Mouse (Mus musculus) brown adipose tissue, adult 24 weeks (tissue): Measurements from ENCODE around the gene Clmp. TPM values are rescaled to one million over a fixed set of nuclear protein-coding genes. Genes with fewer than 3 reads are reported as not detected.
"Not testable (repeated sequence)": the region's sequence is repeated elsewhere in the genome, so short reads cannot be mapped to it uniquely, and the experiment has no call there.

Source experiments
- H3K27ac ChIP-seq: fragments of 200-500 bp; replicated peaks from 2 replicates; pipeline ENCODE4 v1.5.1; 2012; ENCODE audit warnings: low read depth, mild to moderate bottlenecking, low read length
- H3K4me1 ChIP-seq: fragments of 200-500 bp; 2 replicates; pipeline ENCODE4 v1.6.1; 2012; ENCODE audit warnings: low read length, mixed read lengths; ENCODE audit not compliant: control insufficient read depth, insufficient read depth, insufficient read length
- H3K4me3 ChIP-seq: fragments of 200-500 bp; 2 replicates; pipeline ENCODE4 v1.5.1; 2012; ENCODE audit warnings: low read depth, mild to moderate bottlenecking, low read length, moderate library complexity; ENCODE audit not compliant: insufficient read depth
- polyA plus RNA-seq: library from polyadenylated mRNA; stranded (reverse); fragments of >200 nt; gene quantifications from 2 replicates; pipeline ENCODE4 v1.2.4, GENCODE M21; 2012; ENCODE audit not compliant: missing spikeins, insufficient read depth, insufficient read length

Gene Clmp
- polyA plus RNA-seq, 1 experiment: 7.2 TPM

GRCm38 (mm10) chr9:40804576-40804975, 118.8 kb downstream of the Clmp start:
- not testable (repeated sequence) for H3K4me1 ChIP-seq, H3K4me3 ChIP-seq, H3K27ac ChIP-seq

DNA sequence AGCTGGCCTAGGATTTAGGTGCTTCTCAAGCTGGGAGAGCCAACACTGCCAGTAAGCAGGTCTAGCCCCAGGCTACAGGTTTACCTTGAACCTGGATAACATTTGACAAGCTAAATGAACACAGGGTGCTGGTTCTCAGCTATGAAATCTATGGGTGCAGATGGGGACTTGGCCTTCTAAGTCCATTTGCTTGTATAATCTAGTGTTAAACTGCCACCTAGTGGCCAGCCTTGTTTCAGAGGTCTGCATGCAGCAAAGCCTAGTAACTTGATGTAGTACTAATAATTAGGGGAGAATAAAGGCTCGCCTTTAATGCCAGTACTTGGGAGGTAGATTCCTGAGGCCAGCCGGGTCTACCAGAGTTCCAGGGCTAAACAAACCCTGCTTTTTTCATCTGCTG, 119.5 kb downstream of the Clmp start:
- H3K4me1 ChIP-seq: peaks cover 5% of the 10 kb centered on the region; the same call in 1 of the 2 replicates
- H3K4me3 ChIP-seq: no peak overlapping the region
- H3K27ac ChIP-seq: no peak overlapping the region

DNA sequence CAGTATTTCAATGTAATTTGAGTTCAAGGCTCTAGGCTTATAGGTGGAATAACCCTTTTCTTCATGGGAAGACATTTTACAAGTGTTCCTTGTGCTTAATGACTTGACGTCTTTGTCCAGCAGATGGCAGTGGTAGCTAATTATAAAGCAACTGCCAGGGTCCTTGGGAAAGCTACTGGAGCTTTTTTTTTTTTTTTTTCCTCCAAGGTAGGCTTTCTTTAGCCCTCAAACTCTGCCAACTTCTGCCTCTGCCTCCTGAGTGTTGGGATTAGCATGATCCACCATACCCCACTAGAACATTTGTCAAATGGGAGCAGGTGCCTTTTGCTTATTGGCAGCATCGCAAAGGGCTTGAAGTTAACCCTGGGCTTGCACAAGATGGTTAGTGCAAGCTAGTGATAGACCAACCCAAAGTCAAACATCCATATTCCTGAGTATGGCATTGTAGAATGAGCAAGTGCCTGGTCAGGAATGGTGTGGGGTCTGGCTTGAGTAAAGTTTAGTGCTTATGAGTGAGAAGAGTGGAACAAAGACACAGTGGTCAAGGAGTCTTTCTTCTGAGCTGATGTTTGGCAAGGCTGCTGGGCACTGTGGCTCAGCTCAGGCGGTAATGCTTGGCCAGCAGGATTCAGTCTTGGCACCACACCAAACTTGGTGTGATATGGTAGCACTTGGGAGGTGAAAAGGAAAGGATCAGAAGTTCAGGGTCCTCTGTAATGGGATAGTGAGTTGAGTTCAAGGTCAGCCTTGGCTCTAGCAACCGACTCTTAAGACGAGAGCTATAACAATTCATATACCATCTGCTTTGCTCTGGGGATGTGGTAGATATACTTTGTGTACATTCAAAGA, 120.9 kb downstream of the Clmp start:
- Histone ChIP-seq H3K4me3 (no peak overlapping the region), H3K4me1 (peaks cover 5% of the 10 kb centered on the region; the same call in 1 of the 2 replicates), H3K27ac (no peak overlapping the region)

DNA sequence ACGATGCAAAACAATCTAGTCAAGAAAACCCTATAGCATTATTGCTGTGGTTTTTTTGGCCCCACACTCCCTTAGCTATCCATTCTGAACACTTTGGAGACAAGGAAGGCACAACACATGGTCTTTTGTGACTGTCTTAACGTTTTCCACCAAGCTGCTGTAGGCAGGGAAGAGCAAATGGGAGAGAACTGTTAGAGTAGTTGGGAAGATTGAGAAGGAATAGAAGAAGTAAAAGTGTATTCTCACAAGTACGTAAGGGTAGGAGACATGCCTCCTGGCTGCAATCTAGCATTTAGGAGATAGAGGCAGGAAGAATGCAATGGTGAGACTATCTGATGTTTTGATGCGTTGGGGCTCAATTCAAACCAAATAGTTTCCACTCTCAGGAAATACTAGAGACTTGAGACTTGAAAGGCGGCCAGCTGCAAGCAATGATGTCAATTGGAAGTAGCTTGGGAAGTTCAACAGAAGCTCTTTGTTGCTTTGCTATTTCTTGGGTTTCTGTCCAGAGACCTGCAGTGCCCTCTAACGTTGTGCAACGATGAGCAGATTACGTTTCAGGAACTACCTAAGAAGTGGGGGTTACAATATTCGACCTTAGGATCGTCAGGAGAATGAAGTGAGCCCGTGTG, 121.6 kb downstream of the Clmp start:
- Histone ChIP-seq H3K4me1 (peaks cover 5% of the 10 kb centered on the region; the same call in 1 of the 2 replicates), H3K4me3 (no peak overlapping the region), H3K27ac (no peak overlapping the region)

DNA sequence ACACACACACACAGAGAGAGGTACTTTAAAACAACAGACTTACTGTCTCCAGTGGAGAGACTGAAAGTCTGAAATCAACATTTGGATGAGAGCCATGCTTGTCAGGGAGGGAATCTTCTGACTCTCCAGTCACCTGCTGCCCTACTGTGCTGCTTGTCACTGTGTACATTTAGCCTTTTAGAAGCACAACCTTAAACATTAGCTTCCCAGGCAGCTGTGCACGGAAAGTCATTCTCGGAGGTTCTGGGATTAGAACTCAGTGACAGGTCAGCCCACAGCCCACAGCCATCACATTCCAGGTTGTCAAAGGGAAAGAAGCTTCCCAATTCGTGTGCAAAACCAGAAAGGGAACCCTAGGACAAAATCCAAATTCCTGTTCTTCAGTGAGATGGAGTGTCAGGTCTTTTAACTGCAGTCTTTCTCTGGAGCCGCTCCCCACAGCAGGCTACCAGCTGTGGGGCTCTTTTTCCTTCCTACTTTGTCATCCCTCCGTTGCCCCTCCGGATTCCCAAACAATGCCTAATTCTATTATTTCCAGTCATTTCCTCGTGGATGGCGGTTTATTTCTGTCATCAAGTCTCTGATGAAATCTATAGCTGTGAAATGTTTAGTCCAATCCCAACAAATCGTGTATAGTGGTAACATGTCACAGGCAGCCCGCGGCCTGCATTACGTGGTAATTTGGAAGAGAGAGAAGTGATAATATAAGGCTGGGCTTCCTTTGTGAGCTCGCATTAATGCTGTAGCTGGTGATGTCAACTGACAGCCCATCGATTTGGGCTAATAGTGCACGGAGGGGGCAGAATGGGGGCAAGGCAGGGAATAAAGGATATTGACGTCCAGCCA, 122.5 kb downstream of the Clmp start:
- no peak overlapping the region for H3K27ac ChIP-seq

DNA sequence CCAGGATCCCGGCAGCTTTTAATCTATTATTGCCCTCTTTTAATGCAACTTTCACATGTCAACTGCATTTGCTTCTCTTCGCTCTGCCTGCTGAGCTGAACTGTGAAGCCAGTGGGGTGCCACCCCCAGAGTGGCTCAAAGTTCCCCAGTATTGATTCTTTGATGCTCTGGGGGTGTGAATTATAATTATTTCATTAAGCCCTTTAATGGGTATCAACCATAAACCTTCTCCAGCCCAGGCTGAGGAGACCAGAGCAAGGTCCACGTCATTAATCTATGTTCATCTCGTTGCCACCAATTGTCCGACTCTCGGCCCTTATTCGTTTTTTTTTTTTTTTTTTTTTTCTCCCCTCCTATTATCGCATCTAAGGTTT, 123.1 kb downstream of the Clmp start:
- H3K4me3 ChIP-seq: no peak overlapping the region
- H3K27ac ChIP-seq: no peak overlapping the region

More for the DNA sequence above, 122.5 kb downstream of the Clmp start:
- H3K4me3 ChIP-seq: no peak overlapping the region
- peaks cover 5% of the 10 kb centered on the region; the same call in 1 of the 2 replicates for H3K4me1 ChIP-seq

GRCm38 (mm10) chr9:40811860-40812259, 126.1 kb downstream of the Clmp start:
- peaks cover 5% of the 10 kb centered on the region; the same call in 1 of the 2 replicates for H3K4me1 ChIP-seq
- no peak overlapping the region for H3K27ac ChIP-seq
- no peak overlapping the region for H3K4me3 ChIP-seq

More for the DNA sequence above, 123.1 kb downstream of the Clmp start:
- peaks cover 5% of the 10 kb centered on the region; the same call in 1 of the 2 replicates for H3K4me1 ChIP-seq

- Histone ChIP-seq H3K27ac (no peak overlapping the region), H3K4me3 (no peak overlapping the region), H3K4me1 (peaks cover 5% of the 10 kb centered on the region; the same call in 1 of the 2 replicates)
Observed at GRCm38 (mm10) chr9:40814060-40814459, 128.3 kb downstream of the Clmp start.

DNA sequence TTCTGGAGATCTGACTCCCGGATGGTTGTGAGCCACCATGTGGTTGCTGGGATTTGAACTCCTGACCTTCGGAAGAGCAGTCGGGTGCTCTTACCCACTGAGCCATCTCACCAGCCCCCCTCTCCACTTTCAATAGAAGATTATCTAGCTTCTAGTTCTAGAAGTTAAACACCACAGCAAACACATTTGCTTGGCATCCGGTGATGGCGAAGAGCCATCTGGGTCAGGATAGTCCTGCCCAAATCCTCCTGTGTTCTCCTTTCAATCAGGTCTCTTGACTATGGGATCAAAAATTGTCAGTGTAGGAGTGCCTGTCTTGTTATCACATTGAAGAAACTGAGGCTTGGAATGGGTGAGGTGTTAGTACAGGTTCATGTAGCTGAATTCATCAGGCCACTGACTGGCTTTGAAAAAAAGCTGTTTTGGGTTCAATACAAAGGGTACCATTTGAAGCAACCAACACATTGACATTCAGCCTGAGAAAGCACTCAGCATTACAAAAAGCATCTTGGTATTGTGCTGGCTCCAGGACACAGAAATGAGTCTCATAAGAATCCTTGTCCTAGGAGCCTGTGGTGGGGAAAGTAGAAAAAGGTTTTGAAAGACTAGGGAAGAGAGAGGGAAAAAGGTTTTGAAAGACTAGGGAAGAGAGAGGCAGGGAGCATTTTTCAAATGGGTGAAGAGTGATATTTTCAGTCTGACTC, 131.7 kb downstream of the Clmp start:
- no peak overlapping the region for H3K4me3 ChIP-seq
- H3K4me1 ChIP-seq: no peaks in the 10 kb centered on the region
- H3K27ac ChIP-seq: no peak overlapping the region

GRCm38 (mm10) chr9:40825601-40826000, 139.8 kb downstream of the Clmp start:
- no peak overlapping the region for H3K4me3 ChIP-seq
- no peaks in the 10 kb centered on the region for H3K4me1 ChIP-seq
- H3K27ac ChIP-seq: no peak overlapping the region

GRCm38 (mm10) chr9:40827366-40827765, 141.6 kb downstream of the Clmp start:
- Histone ChIP-seq H3K27ac (no peak overlapping the region), H3K4me1 (no peaks in the 10 kb centered on the region), H3K4me3 (no peak overlapping the region)

DNA sequence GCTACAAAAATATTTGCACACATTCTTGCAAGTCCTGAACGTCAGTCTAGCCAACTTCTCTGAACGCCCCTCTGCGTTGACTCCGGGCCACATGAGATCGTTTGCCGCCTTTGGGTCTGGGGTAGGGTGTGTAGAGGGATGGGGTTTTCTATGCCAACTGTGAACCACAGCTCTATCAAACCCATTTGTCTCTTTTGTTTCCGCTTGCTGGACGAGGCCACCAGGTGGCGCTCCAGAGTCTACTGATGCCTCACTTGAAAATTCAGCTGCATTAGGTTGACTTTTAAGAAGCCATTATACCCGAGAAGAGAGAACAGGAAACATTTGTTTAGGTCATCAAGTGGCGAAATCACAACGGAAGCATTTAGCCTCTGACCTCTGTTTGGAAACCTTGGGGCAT, 148.8 kb downstream of the Clmp start:
- Histone ChIP-seq H3K27ac (no peak overlapping the region), H3K4me3 (no peak overlapping the region), H3K4me1 (no peaks in the 10 kb centered on the region; the same call in 1 of the 2 replicates)
